In the genomic region with DNA sequence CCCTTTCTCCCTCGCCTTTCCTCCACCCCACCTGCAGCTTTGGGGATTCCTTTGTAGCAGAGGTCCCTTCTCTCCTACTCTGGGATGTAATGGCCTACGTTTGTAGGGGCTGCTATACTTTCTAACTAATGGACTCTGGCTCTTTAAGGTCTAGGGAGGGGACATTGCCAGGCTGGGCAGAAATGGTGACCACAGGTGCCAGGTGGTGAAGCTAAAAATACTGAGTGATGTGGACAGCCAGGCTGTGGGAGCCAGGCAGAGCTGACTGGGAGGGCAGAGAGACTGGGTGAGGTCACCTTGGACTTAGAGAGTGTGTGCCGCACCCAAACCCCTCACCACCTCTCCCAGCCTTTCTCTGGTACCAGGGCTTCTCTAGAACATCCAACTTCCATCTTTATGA, we compare ENCODE assay signal across 16 mouse cellular contexts. TPM values are rescaled to one million over a fixed set of nuclear protein-coding genes. Genes with fewer than 3 reads are reported as not detected.
A peak's percentile ranks its signal among the peaks of the same experiment; 100 is the strongest.
DNase-seq lines count a peak whose midpoint lies in the region; ATAC-seq lines count a peak whose summit lies in the region.
"Had no signal": no experiment of that assay in that cellular context is flagged by ENCODE, and none has a peak within 500 bp of the region (broad histone marks: within the 10 kb centered on the region; RNA-seq: fewer than 3 reads in every experiment).

No protein-coding gene starts in this region.

- 62% methylated on average over 3 of the region's 3 CpGs for WGBS in heart, embryonic 12.5 days
- 61% methylated on average over 3 of the region's 3 CpGs for WGBS in heart, embryonic 14.5 days
- 57% methylated on average over 3 of the region's 3 CpGs for WGBS in liver, embryonic 11.5 days

- no peak overlapping the region for H3K9ac ChIP-seq in heart, embryonic 12.5 days
- H3K9ac ChIP-seq in heart, embryonic 14.5 days (ENCODE audit: low read length), result no peak overlapping the region
- H3K9ac ChIP-seq in liver, embryonic 11.5 days (ENCODE audit: low read depth, low read length), result no peak overlapping the region
- H3K9ac ChIP-seq: limb, embryonic 12.5 days; midbrain, embryonic 13.5 days had no signal

- peaks cover 34% of the 10 kb centered on the region for H3K4me1 ChIP-seq in heart, embryonic 12.5 days (replicated peaks)
- H3K4me1 ChIP-seq in heart, embryonic 14.5 days (ENCODE audit: control insufficient read depth in 2 of 2, insufficient read depth in 2 of 2, low read length in 2 of 2), result peaks cover 10 to 40% of the 10 kb centered on the region in 2 experiments; a peak in 3 of 4 replicates
- 0 out of 2 replicates have a peak, but pooled peaks cover 2% of the 10 kb centered on the region for H3K4me1 ChIP-seq in liver, embryonic 11.5 days (replicated peaks; ENCODE audit: control insufficient read depth, insufficient read depth, low read length)

- no peak overlapping the region for H3K27ac ChIP-seq in heart, embryonic 12.5 days (ENCODE audit: poor library complexity, severe bottlenecking)
- peak overlapping the region in 1 of 2 experiments; percentile 28; a peak in 1 of 4 replicates for H3K27ac ChIP-seq in heart, embryonic 14.5 days (replicated peaks in 1 of 2; ENCODE audit: control insufficient read depth in 1 of 2, insufficient read depth in 1 of 2, low read depth in 2 of 2, low read length in 2 of 2)
- no peak overlapping the region for H3K27ac ChIP-seq in liver, embryonic 11.5 days (ENCODE audit: low read depth, low read length)
- H3K27ac ChIP-seq: embryonic facial prominence, embryonic 10.5 days; hindbrain, embryonic 10.5 days; limb, embryonic 12.5 days; macrophage; midbrain, embryonic 13.5 days had no signal

- ATAC-seq in heart, embryonic 12.5 days (ENCODE audit: insufficient number of reproducible peaks, low FRiP score), result no peak
- ATAC-seq in heart, embryonic 14.5 days (ENCODE audit: insufficient number of reproducible peaks, insufficient read depth, low FRiP score, low read depth), result no peak
- ATAC-seq in liver, embryonic 11.5 days (replicated peaks; ENCODE audit: low FRiP score), result no peak
- ATAC-seq: midbrain, embryonic 13.5 days had no signal

- H3K4me3 ChIP-seq in heart, embryonic 12.5 days, result no peak overlapping the region
- H3K4me3 ChIP-seq in heart, embryonic 14.5 days (ENCODE audit: control insufficient read depth in 1 of 2, insufficient read depth in 1 of 2, low read depth in 1 of 2, low read length in 2 of 2), result no peak overlapping the region
- no peak overlapping the region for H3K4me3 ChIP-seq in liver, embryonic 11.5 days (ENCODE audit: low read depth, low read length)
- H3K4me3 ChIP-seq: embryonic facial prominence, embryonic 10.5 days; hindbrain, embryonic 10.5 days; limb, embryonic 12.5 days; midbrain, embryonic 13.5 days had no signal

- peaks cover 8% of the 10 kb centered on the region; the same call in 1 of the 2 replicates for H3K27me3 ChIP-seq in heart, embryonic 12.5 days (replicated peaks)
- H3K27me3 ChIP-seq in heart, embryonic 14.5 days (ENCODE audit: control insufficient read depth, insufficient read depth, low read length), result no peaks in the 10 kb centered on the region
- H3K27me3 ChIP-seq in liver, embryonic 11.5 days (replicated peaks; ENCODE audit: control insufficient read depth, insufficient read depth, low read length), result peaks cover 10% of the 10 kb centered on the region

- peak; percentile 71 to 82 for DNase-seq in heart, adult 18-20 months
- peak; percentile 84 to 87 for DNase-seq in cerebellum, postnatal 36 days
- DNase-seq in liver, embryonic 11.5 days (ENCODE audit: low spot score), result no peak
- DNase-seq in left cerebral cortex, postnatal 25 days (ENCODE audit: low spot score in 2 of 2), result no peak
- no peak for DNase-seq in thymus, postnatal 25 days
- no peak for DNase-seq in thymus, postnatal 36 days
- DNase-seq: kidney, adult 11 months; right cerebral cortex, postnatal 25 days; thymus, adult 2 months had no signal

- H3K4me2 ChIP-seq in heart, embryonic 12.5 days, result no peak overlapping the region
- H3K4me2 ChIP-seq in heart, embryonic 14.5 days (ENCODE audit: low read length), result 0 out of 2 replicates have a peak overlapping the region, but pooled peaks have one; percentile 4
- no peak overlapping the region for H3K4me2 ChIP-seq in liver, embryonic 11.5 days
- H3K4me2 ChIP-seq: limb, embryonic 12.5 days; midbrain, embryonic 13.5 days had no signal

- no peaks in the 10 kb centered on the region for H3K36me3 ChIP-seq in heart, embryonic 12.5 days
- no peaks in the 10 kb centered on the region for H3K36me3 ChIP-seq in heart, embryonic 14.5 days (ENCODE audit: control insufficient read depth, insufficient read depth, low read length)
- no peaks in the 10 kb centered on the region for H3K36me3 ChIP-seq in liver, embryonic 11.5 days (ENCODE audit: control insufficient read depth, insufficient read depth, low read length)
- H3K36me3 ChIP-seq: embryonic facial prominence, embryonic 10.5 days; hindbrain, embryonic 10.5 days; limb, embryonic 12.5 days; midbrain, embryonic 13.5 days had no signal

- H3K9me3 ChIP-seq in heart, embryonic 12.5 days (replicated peaks), result no peaks in the 10 kb centered on the region
- H3K9me3 ChIP-seq in heart, embryonic 14.5 days (ENCODE audit: control insufficient read depth, low read length), result no peaks in the 10 kb centered on the region
- H3K9me3 ChIP-seq in liver, embryonic 11.5 days (ENCODE audit: control insufficient read depth, low read length), result no peaks in the 10 kb centered on the region
- H3K9me3 ChIP-seq: embryonic facial prominence, embryonic 10.5 days; hindbrain, embryonic 10.5 days; limb, embryonic 12.5 days; midbrain, embryonic 13.5 days had no signal

- intact Hi-C loops in left cerebral cortex, postnatal 25 days (cut with DNase I), result no loop called here

RNA-seq across cellular contexts. Expression of a gene that starts 20.7 kb away (rescaled TPM):
- 10 to 100 TPM; 72.3 to 73.8 TPM for total RNA-seq in heart, adult 18-20 months (2021)
- 24.0 and 24.5 TPM in 2 replicates for polyA plus RNA-seq in heart, embryonic 12.5 days (2016; fragmentation: Nextera tagmentation; extraction: Ambion mirVana)
- 15.2 and 16.8 TPM in 2 replicates for polyA plus RNA-seq in heart, embryonic 14.5 days (2014; fragmentation: Nextera tagmentation; extraction: Ambion mirVana)
- polyA plus RNA-seq in liver, embryonic 11.5 days (2014; fragmentation: Nextera tagmentation; extraction: Ambion mirVana), result 13.6 and 14.2 TPM in 2 replicates
- total RNA-seq in left cerebral cortex, postnatal 25 days (2021), result 10 to 100 TPM; 75.6 to 82.4 TPM

RNA-seq across cellular contexts. Expression of a gene that starts 51.4 kb away (rescaled TPM):
- total RNA-seq in heart, adult 18-20 months (2021), result 10 to 100 TPM; 11.7 to 17.1 TPM
- polyA plus RNA-seq in heart, embryonic 12.5 days (2016; fragmentation: Nextera tagmentation; extraction: Ambion mirVana), result 44.7 and 48.1 TPM in 2 replicates
- polyA plus RNA-seq in heart, embryonic 14.5 days (2014; fragmentation: Nextera tagmentation; extraction: Ambion mirVana), result 33.8 and 39.0 TPM in 2 replicates
- 58.7 and 59.7 TPM in 2 replicates for polyA plus RNA-seq in liver, embryonic 11.5 days (2014; fragmentation: Nextera tagmentation; extraction: Ambion mirVana)
- total RNA-seq in left cerebral cortex, postnatal 25 days (2021), result 10 to 100 TPM; 93.6 to 95.1 TPM

Comparison
In these comparisons a context has a peak if more than half of its experiments do, and no peak if none do; other contexts are left out.
1. DNase-seq: peak in heart, adult 18-20 months (2 of 2) and cerebellum, postnatal 36 days (2 of 2); none in liver, embryonic 11.5 days (single experiment), left cerebral cortex, postnatal 25 days (0 of 2), thymus, postnatal 25 days (single experiment) and thymus, postnatal 36 days (0 of 2).